Mouse (Mus musculus): ENCODE data around the gene Ccdc171. TPM values are rescaled to one million over a fixed set of nuclear protein-coding genes. Genes with fewer than 3 reads are reported as not detected.

Gene Ccdc171
- total RNA-seq, 1 experiment = 3.5 TPM

- DNase-seq (ENCODE audit: low read depth, low spot score) = no peak
- no peak for TF ChIP-seq ZC3H11A (IDR thresholded peaks at IDR 0.05; ENCODE audit: borderline replicate concordance, low read depth, low read length)
- no peak for TF ChIP-seq HCFC1 (IDR thresholded peaks at IDR 0.05; ENCODE audit: borderline replicate concordance, insufficient read depth, low read length)
- no peak for TF ChIP-seq ZNF384 (IDR thresholded peaks at IDR 0.05; ENCODE audit: low read depth, low read length)
- TF ChIP-seq MAFK (IDR thresholded peaks at IDR 0.05; ENCODE audit: insufficient read depth, low read depth, low read length) = no peak
- TF ChIP-seq CHD2 (IDR thresholded peaks at IDR 0.05; ENCODE audit: low read depth, low read length) = no peak
- peaks cover 3 to 4% of the 10 kb centered on the region in 2 experiments; a peak in 2 of 4 replicates for H3K4me1 ChIP-seq (ENCODE audit: control insufficient read depth in 2 of 2, insufficient read depth in 2 of 2, low read length in 2 of 2, poor library complexity in 1 of 2)
Measured at GRCm38 (mm10) chr4:83862295-83862694, 336.9 kb downstream of the Ccdc171 start.

GRCm38 (mm10) chr4:83876600-83876999 is 351.3 kb downstream of the Ccdc171 start:
- H3K27ac ChIP-seq (ENCODE audit: insufficient read depth, low read depth, low read length, poor library complexity, severe bottlenecking) = no peak overlapping the region
- H3K4me1 ChIP-seq (ENCODE audit: control insufficient read depth in 2 of 2, insufficient read depth in 2 of 2, low read length in 2 of 2, poor library complexity in 1 of 2) = 0 out of 4 replicates have a peak, but pooled peaks cover 0 to under 1% of the 10 kb centered on the region in 2 experiments
- H3K9ac ChIP-seq (ENCODE audit: insufficient read depth, low read depth, low read length, poor library complexity, severe bottlenecking) = no peak overlapping the region
- H3K4me3 ChIP-seq (ENCODE audit: insufficient read depth in 1 of 2, low read depth in 1 of 2, low read length in 2 of 2, poor library complexity in 1 of 2, severe bottlenecking in 1 of 2) = no peak overlapping the region
- in situ Hi-C loops (cut with MboI; ENCODE audit: low sequenced_read_pairs in 2 of 2, unreplicated experiment in 2 of 2) = no loop called here
- H3K9me3 ChIP-seq (ENCODE audit: control insufficient read depth, insufficient read depth, low read depth, low read length) = no peaks in the 10 kb centered on the region
- DNase-seq (ENCODE audit: low read depth, low spot score) = no peak
- H3K36me3 ChIP-seq (ENCODE audit: control insufficient read depth, insufficient read depth, low read length, poor library complexity, severe bottlenecking) = no peaks in the 10 kb centered on the region
- TF ChIP-seq ZNF384 (IDR thresholded peaks at IDR 0.05; ENCODE audit: low read depth, low read length) (no peak), ZC3H11A (IDR thresholded peaks at IDR 0.05; ENCODE audit: borderline replicate concordance, low read depth, low read length) (no peak), CHD2 (IDR thresholded peaks at IDR 0.05; ENCODE audit: low read depth, low read length) (no peak), MAFK (IDR thresholded peaks at IDR 0.05; ENCODE audit: insufficient read depth, low read depth, low read length) (no peak), HCFC1 (IDR thresholded peaks at IDR 0.05; ENCODE audit: borderline replicate concordance, insufficient read depth, low read length) (no peak)

More at GRCm38 (mm10) chr4:83862295-83862694, 336.9 kb downstream of the Ccdc171 start:
- Histone ChIP-seq H3K36me3 (ENCODE audit: control insufficient read depth, insufficient read depth, low read length, poor library complexity, severe bottlenecking) (no peaks in the 10 kb centered on the region), H3K4me3 (ENCODE audit: insufficient read depth in 1 of 2, low read depth in 1 of 2, low read length in 2 of 2, poor library complexity in 1 of 2, severe bottlenecking in 1 of 2) (no peak overlapping the region), H3K9ac (ENCODE audit: insufficient read depth, low read depth, low read length, poor library complexity, severe bottlenecking) (no peak overlapping the region), H3K9me3 (ENCODE audit: control insufficient read depth, insufficient read depth, low read depth, low read length) (no peaks in the 10 kb centered on the region), H3K27ac (ENCODE audit: insufficient read depth, low read depth, low read length, poor library complexity, severe bottlenecking) (no peak overlapping the region)
- in situ Hi-C loops (cut with MboI; ENCODE audit: low sequenced_read_pairs in 2 of 2, unreplicated experiment in 2 of 2) = no loop called here

- no peak overlapping the region for H3K27ac ChIP-seq (ENCODE audit: insufficient read depth, low read depth, low read length, poor library complexity, severe bottlenecking)
- TF ChIP-seq ZNF384 (IDR thresholded peaks at IDR 0.05; ENCODE audit: low read depth, low read length) (no peak), HCFC1 (IDR thresholded peaks at IDR 0.05; ENCODE audit: borderline replicate concordance, insufficient read depth, low read length) (no peak), MAFK (IDR thresholded peaks at IDR 0.05; ENCODE audit: insufficient read depth, low read depth, low read length) (no peak), CHD2 (IDR thresholded peaks at IDR 0.05; ENCODE audit: low read depth, low read length) (no peak), ZC3H11A (IDR thresholded peaks at IDR 0.05; ENCODE audit: borderline replicate concordance, low read depth, low read length) (no peak)
- DNase-seq (ENCODE audit: low read depth, low spot score) = no peak
- H3K36me3 ChIP-seq (ENCODE audit: control insufficient read depth, insufficient read depth, low read length, poor library complexity, severe bottlenecking) = no peaks in the 10 kb centered on the region
- in situ Hi-C loops (cut with MboI; ENCODE audit: low sequenced_read_pairs in 2 of 2, unreplicated experiment in 2 of 2) = no loop called here
- H3K9me3 ChIP-seq (ENCODE audit: control insufficient read depth, insufficient read depth, low read depth, low read length) = no peaks in the 10 kb centered on the region
- H3K4me1 ChIP-seq (ENCODE audit: control insufficient read depth in 2 of 2, insufficient read depth in 2 of 2, low read length in 2 of 2, poor library complexity in 1 of 2) = peaks cover 0 to 7% of the 10 kb centered on the region in 2 experiments; a peak in 1 of 4 replicates
- no peak overlapping the region for H3K9ac ChIP-seq (ENCODE audit: insufficient read depth, low read depth, low read length, poor library complexity, severe bottlenecking)
- H3K4me3 ChIP-seq (ENCODE audit: insufficient read depth in 1 of 2, low read depth in 1 of 2, low read length in 2 of 2, poor library complexity in 1 of 2, severe bottlenecking in 1 of 2) = no peak overlapping the region
Measured at GRCm38 (mm10) chr4:83878236-83878635, 352.9 kb downstream of the Ccdc171 start.

- H3K27ac ChIP-seq (ENCODE audit: insufficient read depth, low read depth, low read length, poor library complexity, severe bottlenecking) = no peak overlapping the region
- no peak for TF ChIP-seq CHD2 (IDR thresholded peaks at IDR 0.05; ENCODE audit: low read depth, low read length)
- no peak for TF ChIP-seq ZC3H11A (IDR thresholded peaks at IDR 0.05; ENCODE audit: borderline replicate concordance, low read depth, low read length)
- TF ChIP-seq MAFK (IDR thresholded peaks at IDR 0.05; ENCODE audit: insufficient read depth, low read depth, low read length) = no peak
- TF ChIP-seq HCFC1 (IDR thresholded peaks at IDR 0.05; ENCODE audit: borderline replicate concordance, insufficient read depth, low read length) = no peak
- no peak for TF ChIP-seq ZNF384 (IDR thresholded peaks at IDR 0.05; ENCODE audit: low read depth, low read length)
- in situ Hi-C loops (cut with MboI; ENCODE audit: low sequenced_read_pairs in 2 of 2, unreplicated experiment in 2 of 2) = no loop called here
- no peak overlapping the region for H3K4me3 ChIP-seq (ENCODE audit: insufficient read depth in 1 of 2, low read depth in 1 of 2, low read length in 2 of 2, poor library complexity in 1 of 2, severe bottlenecking in 1 of 2)
- no peaks in the 10 kb centered on the region for H3K4me1 ChIP-seq (ENCODE audit: control insufficient read depth in 2 of 2, insufficient read depth in 2 of 2, low read length in 2 of 2, poor library complexity in 1 of 2)
- no peaks in the 10 kb centered on the region for H3K9me3 ChIP-seq (ENCODE audit: control insufficient read depth, insufficient read depth, low read depth, low read length)
- no peak for DNase-seq (ENCODE audit: low read depth, low spot score)
- no peaks in the 10 kb centered on the region for H3K36me3 ChIP-seq (ENCODE audit: control insufficient read depth, insufficient read depth, low read length, poor library complexity, severe bottlenecking)
- H3K9ac ChIP-seq (ENCODE audit: insufficient read depth, low read depth, low read length, poor library complexity, severe bottlenecking) = no peak overlapping the region
Measured at GRCm38 (mm10) chr4:83888459-83889054, 363.2 kb downstream of the Ccdc171 start.
